Mouse (Mus musculus): Measurements from ENCODE around the gene Shf.
A peak's percentile ranks its signal among the peaks of the same experiment; 100 is the strongest.

Gene Shf

DNA sequence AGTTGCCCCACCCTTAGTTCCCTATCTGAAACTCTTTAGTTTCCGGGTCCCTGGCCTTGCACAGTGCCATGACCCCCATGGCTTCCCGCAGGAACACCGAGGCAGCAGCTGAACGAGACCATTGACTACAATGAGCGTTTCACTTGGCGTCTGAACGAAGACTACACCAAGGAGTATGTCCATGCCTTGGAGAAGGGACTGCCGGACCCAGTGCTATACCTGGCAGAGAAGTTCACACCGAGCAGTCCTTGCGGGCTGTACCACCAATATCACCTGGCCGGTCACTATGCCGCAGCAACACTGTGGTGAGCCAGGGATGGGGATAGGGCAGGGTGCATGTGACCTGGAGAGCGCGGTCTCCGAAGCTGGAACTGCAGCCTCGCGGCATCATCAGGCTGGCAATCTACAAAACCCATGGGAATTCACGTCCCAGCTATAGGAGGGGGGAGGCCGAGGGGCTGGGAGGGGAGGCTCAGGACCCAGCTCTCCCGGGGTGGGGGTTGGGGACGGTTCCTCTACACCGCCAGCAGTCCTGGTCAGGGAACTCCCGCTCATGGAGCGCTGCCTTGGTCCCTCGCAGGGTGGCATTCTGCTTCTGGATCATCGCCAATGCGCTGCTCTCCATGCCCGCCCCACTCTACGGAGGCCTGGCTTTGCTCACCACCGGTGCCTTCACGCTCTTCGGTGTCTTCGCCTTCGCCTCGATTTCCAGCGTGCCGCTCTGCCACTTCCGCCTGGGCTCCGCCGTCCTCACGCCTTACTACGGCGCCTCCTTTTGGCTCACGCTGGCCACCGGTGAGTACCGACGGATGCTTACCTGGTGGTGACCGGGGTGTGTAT, 67.7 kb downstream of the Shf start:
- peak; percentile 36 to 49 for DNase-seq

DNA sequence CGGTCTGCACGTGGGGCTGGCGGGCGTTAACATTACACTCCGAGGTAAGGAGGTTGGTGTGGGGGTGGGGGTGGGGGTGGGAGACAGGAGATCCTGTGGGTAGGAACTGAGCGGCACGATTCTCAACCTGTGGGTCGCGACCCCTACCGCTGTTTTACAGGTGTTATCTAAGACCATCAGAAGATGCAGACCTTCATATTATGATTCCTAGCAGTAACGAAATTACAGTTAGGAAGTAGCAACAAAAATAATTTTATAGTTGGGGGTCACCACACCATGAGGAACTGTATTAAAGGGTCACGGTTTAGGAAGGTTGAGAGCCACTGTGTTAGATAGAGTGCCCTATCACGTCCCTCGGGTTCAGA, 68.3 kb downstream of the Shf start:
- DNase-seq: no peak

DNA sequence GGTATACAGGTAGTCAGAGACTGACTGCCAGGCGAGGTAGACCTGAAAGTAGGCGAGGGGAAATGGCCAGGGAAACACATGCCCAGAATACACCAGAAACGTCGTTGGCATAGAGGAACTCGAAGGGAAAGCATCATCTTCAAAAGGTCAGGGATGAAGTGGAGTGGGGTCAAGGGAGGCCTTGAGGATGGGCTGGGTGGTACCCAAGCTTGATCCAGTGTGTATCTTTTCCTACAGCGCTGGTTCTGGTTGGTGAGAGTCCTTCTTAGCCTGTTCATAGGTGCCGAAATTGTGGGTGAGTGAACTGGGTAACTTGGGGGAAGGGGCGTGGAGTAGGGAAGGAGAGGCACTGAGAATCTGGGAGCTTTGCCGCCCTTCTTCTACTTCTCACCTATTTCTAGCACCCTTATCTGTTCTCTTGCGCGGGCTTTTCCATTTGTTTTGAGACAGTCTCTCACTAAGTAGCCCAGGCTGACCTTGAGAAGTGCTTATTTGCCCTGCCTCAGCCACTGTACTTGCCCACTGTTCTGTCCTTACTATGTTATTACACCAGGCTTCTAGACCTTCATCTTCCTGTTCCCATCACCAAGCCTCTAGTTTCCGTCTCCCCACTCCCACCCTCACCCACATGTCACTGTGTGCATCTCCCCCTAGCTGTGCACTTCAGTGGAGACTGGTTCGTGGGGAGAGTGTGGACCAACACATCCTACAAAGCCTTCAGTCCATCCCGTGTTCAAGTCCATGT, 68.9 kb downstream of the Shf start:
- DNase-seq: no peak

Data from kidney, postnatal 4 days (tissue).